Mouse (Mus musculus) embryonic facial prominence, embryonic 15.5 days (tissue): ENCODE measurements at regions not wholly inside any gene's neighbourhood (a gene's known extent, or its start where the extent isn't known, plus 50 kb on each side); places are given as distances from the start of the nearest gene placed in this dataset.

ENCODE experiments used
- ATAC-seq: fragments of 200-750 bp; cut with Nextera tagmentation; 2 replicates; pipeline ENCODE4 v1.8.0; 2017; ENCODE audit warnings: low read depth, moderate TSS enrichment; ENCODE audit not compliant: insufficient number of reproducible peaks, low FRiP score, low TSS enrichment
- H3K27ac ChIP-seq: fragments of 300-500 bp; sonication (generic); replicated peaks from 2 replicates; pipeline ENCODE4 v1.5.1; 2015; ENCODE audit warnings: mild to moderate bottlenecking, inconsistent platforms
- H3K27me3 ChIP-seq: fragments of 300-500 bp; sonication (generic); 2 replicates; pipeline ENCODE4 v1.6.1; 2015; ENCODE audit warnings: inconsistent platforms
- H3K36me3 ChIP-seq: fragments of 300-500 bp; sonication (generic); 2 replicates; pipeline ENCODE4 v1.6.1; 2015; ENCODE audit warnings: mild to moderate bottlenecking, inconsistent platforms
- H3K4me1 ChIP-seq: fragments of 300-500 bp; sonication (generic); 2 replicates; pipeline ENCODE4 v1.6.1; 2015; ENCODE audit warnings: inconsistent platforms
- H3K4me2 ChIP-seq: fragments of 300-500 bp; sonication (generic); replicated peaks from 2 replicates; pipeline ENCODE4 v1.6.1; 2015; ENCODE audit warnings: mild to moderate bottlenecking, inconsistent platforms
- H3K4me3 ChIP-seq: fragments of 300-500 bp; sonication (generic); replicated peaks from 2 replicates; pipeline ENCODE4 v1.5.1; 2015; ENCODE audit warnings: mild to moderate bottlenecking, inconsistent platforms
- H3K9ac ChIP-seq: fragments of 300-500 bp; sonication (generic); 2 replicates; pipeline ENCODE4 v1.6.1; 2015; ENCODE audit warnings: inconsistent platforms
- H3K9me3 ChIP-seq: fragments of 300-500 bp; sonication (generic); replicated peaks from 2 replicates; pipeline ENCODE4 v1.6.1; 2016; ENCODE audit warnings: inconsistent platforms
- WGBS: fragments of 180-500 bp; shearing (Covaris S2); methylation state at CpG from one replicate; pipeline ENCODE4 v1.1.7; 2015; 5-methylcytosine and 5-hydroxymethylcytosine counted together

DNA sequence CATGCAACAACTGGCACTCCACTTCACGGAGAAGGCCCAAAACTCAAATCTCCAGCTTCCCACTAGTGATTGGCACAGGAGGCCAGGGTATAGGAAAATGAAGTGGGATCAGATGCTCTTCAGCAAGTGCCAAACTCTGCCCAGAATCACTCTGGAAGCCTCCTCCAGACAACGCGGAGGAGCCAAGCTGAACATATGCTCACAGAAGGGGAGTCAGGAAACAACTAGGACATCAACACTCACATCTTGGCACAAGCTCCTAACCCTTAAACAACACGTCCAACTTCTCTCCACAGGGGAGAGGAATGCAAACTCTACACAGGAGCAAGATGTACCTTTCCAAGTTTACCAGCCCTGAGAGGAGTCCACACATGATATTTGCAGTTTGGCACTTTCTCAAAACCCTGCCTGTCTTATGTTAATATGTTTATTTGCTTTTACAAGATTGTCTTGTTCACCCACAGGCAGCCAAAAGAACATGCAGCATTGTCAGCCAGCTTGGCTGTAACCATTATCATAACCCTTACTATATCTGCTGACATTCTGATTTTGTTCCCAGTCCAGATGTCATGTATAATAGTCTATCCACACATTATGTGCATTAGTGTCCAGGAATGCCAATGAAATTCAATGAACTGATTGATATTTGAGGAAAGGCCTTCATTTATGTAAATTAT lies 440.1 kb upstream of the B3galt2 start:
- no peak overlapping the region for H3K4me2 ChIP-seq
- no peaks in the 10 kb centered on the region for H3K4me1 ChIP-seq
- no peak overlapping the region for H3K4me3 ChIP-seq
- H3K36me3 ChIP-seq: no peaks in the 10 kb centered on the region
- H3K9ac ChIP-seq: no peak overlapping the region
- H3K27me3 ChIP-seq: no peaks in the 10 kb centered on the region
- ATAC-seq: no peak
- H3K27ac ChIP-seq: no peak overlapping the region
- WGBS: 69% methylated on average over 4 of the region's 4 CpGs
- H3K9me3 ChIP-seq: no peaks in the 10 kb centered on the region

DNA sequence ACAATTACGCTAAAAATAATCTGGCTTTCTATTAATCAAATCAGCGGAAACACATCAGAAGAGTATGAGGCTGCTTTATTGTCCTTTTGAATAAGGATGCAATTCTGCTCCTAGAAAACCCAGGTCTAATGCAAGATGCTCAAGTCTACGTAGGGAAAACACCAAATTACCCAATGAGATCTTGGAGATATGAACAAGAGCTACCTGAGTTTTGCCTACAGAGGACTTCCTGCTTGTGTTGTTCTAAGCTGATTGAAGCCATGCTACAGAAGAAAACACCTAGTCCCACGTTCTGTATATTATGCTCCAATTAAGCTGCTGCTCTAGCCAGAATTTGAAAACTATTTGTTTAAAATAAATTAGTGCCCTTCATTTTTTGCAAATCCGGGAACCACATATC lies 439.5 kb upstream of the B3galt2 start:
- no peak for ATAC-seq
- no peaks in the 10 kb centered on the region for H3K27me3 ChIP-seq
- no peaks in the 10 kb centered on the region for H3K9me3 ChIP-seq
- no peak overlapping the region for H3K9ac ChIP-seq
- H3K4me3 ChIP-seq: no peak overlapping the region
- H3K4me1 ChIP-seq: no peaks in the 10 kb centered on the region
- 77% methylated on average over 5 of the region's 5 CpGs for WGBS
- H3K27ac ChIP-seq: no peak overlapping the region
- no peak overlapping the region for H3K4me2 ChIP-seq
- H3K36me3 ChIP-seq: no peaks in the 10 kb centered on the region

DNA sequence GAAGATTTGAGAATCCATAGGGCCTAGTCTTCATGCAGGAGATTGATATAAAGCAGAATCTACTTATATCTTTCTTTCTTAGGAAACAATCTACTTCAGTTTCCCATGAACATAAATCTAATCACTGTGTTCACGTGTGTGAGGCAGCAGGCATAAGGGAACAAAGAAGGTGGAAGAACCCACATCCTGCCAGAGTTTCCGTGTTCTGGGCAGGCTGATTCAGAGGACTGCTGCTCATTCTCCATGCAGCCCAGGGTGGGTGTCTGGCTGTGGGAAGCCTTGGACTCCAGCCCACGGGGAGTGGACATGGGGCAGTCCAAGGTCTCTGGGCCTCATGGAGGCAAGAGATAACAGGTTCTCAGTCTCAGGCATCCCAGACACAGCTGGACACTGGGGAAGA lies 438.3 kb upstream of the B3galt2 start:
- Histone ChIP-seq H3K27me3 (no peaks in the 10 kb centered on the region), H3K4me2 (no peak overlapping the region), H3K9me3 (no peaks in the 10 kb centered on the region), H3K36me3 (no peaks in the 10 kb centered on the region), H3K27ac (no peak overlapping the region), H3K9ac (no peak overlapping the region), H3K4me1 (no peaks in the 10 kb centered on the region), H3K4me3 (no peak overlapping the region)
- WGBS: 77% methylated on average over 3 of the region's 3 CpGs
- no peak for ATAC-seq

DNA sequence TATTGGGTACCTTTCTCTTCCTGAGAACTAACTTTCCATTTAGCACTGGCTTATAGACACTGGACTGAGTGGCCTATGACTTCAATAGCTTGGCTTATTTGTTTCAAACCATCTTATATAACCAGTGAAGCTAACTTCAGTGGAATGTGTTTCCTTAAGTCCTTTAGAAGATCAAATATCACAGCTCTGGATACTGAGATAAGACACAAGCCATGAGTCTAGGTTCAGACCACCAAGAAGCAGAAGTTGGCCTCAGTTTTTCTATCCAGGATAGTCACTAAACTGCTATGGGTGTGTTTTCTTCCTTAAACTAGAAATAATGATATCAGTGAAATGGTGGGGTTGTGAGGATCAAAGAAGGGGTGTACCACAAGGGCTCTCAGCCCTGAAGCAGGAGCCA lies 436.4 kb upstream of the B3galt2 start:
- H3K4me3 ChIP-seq: no peak overlapping the region
- H3K9me3 ChIP-seq: no peaks in the 10 kb centered on the region
- no peak overlapping the region for H3K27ac ChIP-seq
- no peaks in the 10 kb centered on the region for H3K4me1 ChIP-seq
- no peak overlapping the region for H3K4me2 ChIP-seq
- H3K36me3 ChIP-seq: no peaks in the 10 kb centered on the region
- no peaks in the 10 kb centered on the region for H3K27me3 ChIP-seq
- no peak overlapping the region for H3K9ac ChIP-seq
- no peak for ATAC-seq

DNA sequence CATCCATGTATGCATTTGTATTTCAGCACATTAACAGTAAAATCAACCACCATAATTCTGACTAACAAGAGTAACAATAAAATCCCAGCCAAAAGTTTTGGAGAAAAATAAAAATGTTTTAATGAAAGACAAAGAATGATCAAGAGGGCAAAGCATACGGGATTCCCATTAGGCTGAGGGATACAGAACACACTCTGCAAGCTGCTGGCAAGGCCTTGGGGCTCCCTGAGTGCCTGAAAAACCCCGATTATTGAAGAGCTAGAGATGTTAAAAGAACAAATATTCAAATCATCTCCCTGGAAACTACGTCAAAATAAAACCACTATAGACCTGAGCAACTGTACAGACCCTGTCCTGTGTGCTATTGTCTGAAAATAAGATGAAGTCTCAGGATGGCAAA lies 433.5 kb upstream of the B3galt2 start:
- no peaks in the 10 kb centered on the region for H3K9me3 ChIP-seq
- no peak for ATAC-seq
- H3K27me3 ChIP-seq: no peaks in the 10 kb centered on the region
- H3K4me3 ChIP-seq: no peak overlapping the region
- no peak overlapping the region for H3K4me2 ChIP-seq
- H3K4me1 ChIP-seq: no peaks in the 10 kb centered on the region
- WGBS: 72% methylated on average over 3 of the region's 3 CpGs
- no peaks in the 10 kb centered on the region for H3K36me3 ChIP-seq
- no peak overlapping the region for H3K27ac ChIP-seq
- H3K9ac ChIP-seq: no peak overlapping the region

DNA sequence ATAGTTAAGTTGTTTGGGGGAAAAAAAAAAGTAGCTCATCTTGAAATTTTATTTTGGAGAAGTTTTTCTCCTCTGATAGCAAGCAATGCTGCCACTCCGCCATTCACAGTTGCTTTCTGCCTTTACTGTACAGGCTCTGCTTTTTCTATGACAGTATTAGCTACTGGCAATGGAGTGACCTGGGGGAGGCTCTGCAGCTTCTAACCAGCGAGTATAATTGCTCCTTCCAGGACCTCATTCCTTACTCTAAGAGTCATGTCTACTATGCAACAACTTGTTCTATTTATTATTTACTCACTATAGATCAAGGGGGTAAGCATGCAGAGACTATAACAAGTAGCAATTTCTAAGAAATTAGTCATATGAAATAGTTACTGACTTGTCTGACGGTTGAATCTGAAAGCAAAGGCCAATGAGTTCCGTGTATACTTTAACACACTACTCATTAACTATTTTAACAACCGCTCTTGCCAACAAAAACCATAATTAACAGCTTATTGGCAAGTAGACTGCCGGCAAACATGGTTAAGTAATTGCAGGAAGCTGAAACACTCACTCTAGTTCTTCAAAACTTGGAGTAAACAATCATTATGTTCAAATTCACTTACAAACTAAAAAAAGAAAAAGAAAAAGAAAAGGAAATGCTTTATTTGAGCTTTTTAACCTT lies 432.9 kb upstream of the B3galt2 start:
- Histone ChIP-seq H3K27me3 (no peaks in the 10 kb centered on the region), H3K4me3 (no peak overlapping the region), H3K9ac (no peak overlapping the region), H3K27ac (no peak overlapping the region), H3K36me3 (no peaks in the 10 kb centered on the region), H3K4me2 (no peak overlapping the region), H3K4me1 (no peaks in the 10 kb centered on the region), H3K9me3 (no peaks in the 10 kb centered on the region)
- no peak for ATAC-seq
- WGBS: 69% methylated on average over 6 of the region's 6 CpGs

DNA sequence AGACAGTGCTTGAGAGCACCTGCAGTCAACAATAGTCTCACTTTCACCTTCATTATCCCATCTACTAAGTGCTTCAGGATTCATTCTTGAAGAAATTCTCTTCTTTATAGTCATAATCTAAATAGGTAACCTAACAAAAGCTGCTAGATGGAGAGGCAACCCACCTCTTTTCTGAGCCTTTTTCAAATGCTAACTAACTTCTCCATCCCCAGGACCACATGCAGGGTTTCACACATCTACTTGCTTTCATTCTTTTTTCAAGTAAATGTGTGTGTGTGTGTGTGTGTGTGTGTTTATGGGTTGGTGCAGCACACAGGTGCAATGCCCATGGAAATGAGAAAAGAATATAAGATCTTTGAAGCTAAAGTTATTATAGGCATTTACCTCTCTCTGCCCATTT lies 423.1 kb upstream of the B3galt2 start:
- Histone ChIP-seq H3K27ac (no peak overlapping the region), H3K9ac (no peak overlapping the region), H3K4me1 (no peaks in the 10 kb centered on the region), H3K27me3 (no peaks in the 10 kb centered on the region), H3K36me3 (no peaks in the 10 kb centered on the region), H3K4me2 (no peak overlapping the region), H3K9me3 (no peaks in the 10 kb centered on the region), H3K4me3 (no peak overlapping the region)
- ATAC-seq: no peak

DNA sequence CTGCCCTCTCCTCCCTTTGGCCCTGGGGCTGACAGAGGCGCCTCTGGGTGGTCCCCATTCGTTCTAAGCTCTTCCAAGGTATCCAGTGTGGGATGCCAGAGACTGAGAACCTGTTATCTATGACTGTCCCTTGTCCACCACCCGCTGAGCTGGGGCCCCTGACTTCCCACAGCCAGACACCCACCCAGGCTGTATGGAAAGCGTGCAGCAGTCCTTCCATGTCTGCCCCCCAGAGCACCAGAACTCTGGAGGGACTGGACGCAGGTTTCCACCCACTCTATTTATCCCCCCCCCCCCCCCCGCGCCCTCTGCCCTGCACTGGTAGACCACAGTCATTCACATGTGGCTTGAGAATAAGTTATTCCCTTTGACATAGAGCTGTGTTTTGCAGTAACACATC lies 408.5 kb upstream of the B3galt2 start:
- WGBS: 84% methylated on average over 7 of the region's 7 CpGs
- Histone ChIP-seq H3K27ac (no peak overlapping the region), H3K4me2 (no peak overlapping the region), H3K27me3 (no peaks in the 10 kb centered on the region), H3K4me1 (no peaks in the 10 kb centered on the region), H3K9me3 (no peaks in the 10 kb centered on the region), H3K9ac (no peak overlapping the region), H3K4me3 (no peak overlapping the region), H3K36me3 (no peaks in the 10 kb centered on the region)
- ATAC-seq: peak; percentile 24; the same call in 1 of the 2 replicates

DNA sequence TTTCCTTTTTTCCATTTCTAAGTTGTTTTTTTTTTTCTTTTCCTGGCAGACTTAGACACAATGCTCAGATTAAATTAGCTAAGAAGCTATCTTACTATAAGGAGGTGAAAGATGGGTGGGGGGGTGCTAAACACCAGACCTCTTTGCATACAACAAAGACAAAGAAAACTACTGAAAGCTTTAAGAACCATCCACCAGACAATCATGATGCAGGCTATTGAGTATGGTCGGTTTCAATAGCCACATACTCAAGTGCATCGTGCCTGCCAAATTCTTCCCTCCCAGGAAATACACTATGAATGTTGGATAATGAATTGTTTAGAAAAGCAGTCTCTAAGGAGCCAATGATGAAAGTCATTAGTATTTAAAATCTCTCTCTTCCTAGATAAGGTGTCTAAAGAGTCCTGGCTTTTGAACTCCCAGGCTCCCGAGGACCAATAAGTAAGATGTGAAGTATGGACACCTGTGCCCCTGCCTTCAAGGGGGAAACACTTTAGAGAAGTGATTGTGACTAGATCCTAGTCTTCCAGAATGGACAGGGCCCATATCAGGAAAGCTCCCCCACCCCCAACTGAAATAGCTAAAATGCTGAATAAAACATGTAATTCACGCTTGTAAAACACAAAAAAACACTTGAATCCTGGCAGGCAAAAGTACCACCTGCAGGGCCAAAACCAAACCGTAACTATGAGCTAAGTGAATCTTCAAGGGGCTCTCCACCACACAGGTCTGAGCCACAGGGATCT lies 381.8 kb upstream of the B3galt2 start:
- H3K27ac ChIP-seq: no peak overlapping the region
- 69% methylated on average over 5 of the region's 5 CpGs for WGBS

DNA sequence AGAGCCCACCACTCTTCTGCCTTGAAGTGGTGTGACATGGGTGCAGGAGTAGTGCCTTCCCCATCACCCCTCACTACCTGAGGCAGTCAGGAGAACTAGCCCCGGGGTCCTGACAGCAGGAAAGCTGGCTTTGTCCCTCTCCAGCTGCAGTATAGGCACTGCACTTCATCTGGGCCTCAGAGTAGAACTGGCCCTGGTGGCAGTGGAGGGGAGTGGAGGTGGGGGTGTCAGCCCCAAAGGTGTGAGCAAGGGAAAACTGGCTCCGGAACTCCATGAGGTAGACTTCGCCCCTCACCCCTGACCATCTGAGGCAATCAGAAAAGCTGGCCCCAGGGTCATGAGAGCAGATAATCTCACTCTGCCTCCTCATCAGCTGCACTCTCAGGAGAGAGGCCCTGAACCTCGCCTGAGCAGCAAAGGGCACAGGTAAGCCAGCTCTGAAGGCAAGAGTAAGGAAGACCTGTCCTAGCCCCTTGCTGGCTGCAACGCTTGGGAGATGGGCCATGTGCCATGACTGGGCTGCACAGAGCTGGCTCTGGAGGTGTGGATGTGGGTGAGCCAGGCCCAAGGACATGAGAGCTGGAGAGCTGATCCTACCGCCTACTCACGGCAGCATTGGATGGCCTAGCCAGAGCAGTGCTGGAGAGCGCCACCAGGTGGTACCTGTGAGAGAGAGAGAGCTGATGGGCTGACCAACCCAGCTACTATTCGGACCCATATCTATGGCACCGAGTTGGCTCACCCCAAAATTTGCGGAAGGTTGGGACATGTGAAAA lies 377.0 kb upstream of the B3galt2 start:
- ATAC-seq: 0 out of 2 replicates have a peak, but pooled peaks have one; percentile 47
- H3K27ac ChIP-seq: no peak overlapping the region
- no peaks in the 10 kb centered on the region for H3K9me3 ChIP-seq
- no peak overlapping the region for H3K9ac ChIP-seq
- no peak overlapping the region for H3K4me3 ChIP-seq
- H3K27me3 ChIP-seq: no peaks in the 10 kb centered on the region
- no peaks in the 10 kb centered on the region for H3K4me1 ChIP-seq
- 75% methylated on average over 11 of the region's 11 CpGs for WGBS
- no peaks in the 10 kb centered on the region for H3K36me3 ChIP-seq
- H3K4me2 ChIP-seq: no peak overlapping the region

More for the DNA sequence above, 381.8 kb upstream of the B3galt2 start:
- Histone ChIP-seq H3K4me3 (no peak overlapping the region), H3K4me2 (no peak overlapping the region), H3K9me3 (no peaks in the 10 kb centered on the region), H3K9ac (no peak overlapping the region), H3K4me1 (no peaks in the 10 kb centered on the region), H3K27me3 (no peaks in the 10 kb centered on the region), H3K36me3 (no peaks in the 10 kb centered on the region)
- ATAC-seq: no peak

DNA sequence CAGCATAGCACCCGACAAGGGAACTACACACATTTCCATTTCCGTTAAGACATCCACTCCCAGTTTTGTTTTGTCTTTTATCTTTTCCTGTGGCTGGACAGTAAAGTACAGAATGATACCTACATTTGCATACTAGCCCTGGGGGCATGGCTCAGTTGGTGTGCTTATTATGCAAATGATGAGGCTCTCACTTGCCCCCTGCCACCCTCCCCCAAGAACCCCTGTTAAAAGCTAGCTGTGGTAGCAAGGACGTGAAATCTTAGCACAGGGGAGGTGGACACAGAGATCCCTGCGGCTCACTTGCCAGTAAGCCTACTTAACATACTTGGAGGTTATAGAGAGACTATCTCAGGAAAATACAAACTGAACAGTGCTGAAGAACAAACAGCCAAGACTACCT lies 375.2 kb upstream of the B3galt2 start:
- Histone ChIP-seq H3K27ac (no peak overlapping the region), H3K9me3 (no peaks in the 10 kb centered on the region), H3K36me3 (no peaks in the 10 kb centered on the region), H3K4me2 (no peak overlapping the region), H3K9ac (no peak overlapping the region), H3K27me3 (no peaks in the 10 kb centered on the region), H3K4me3 (no peak overlapping the region), H3K4me1 (no peaks in the 10 kb centered on the region)
- no peak for ATAC-seq
- WGBS: 62% methylated on average over 4 of the region's 4 CpGs
